ENCODE assay signal across 16 mouse cellular contexts in genomic region chr3:143264132-143264531, GRCm38 (mm10).
DNase-seq lines count a peak whose midpoint lies in the region.
"Had no signal": no experiment of that assay in that cellular context is flagged by ENCODE, and none has a peak within 500 bp of the region (broad histone marks: within the 10 kb centered on the region; RNA-seq: fewer than 3 reads in every experiment).

No protein-coding gene starts in this region.

- DNase-seq in layer of hippocampus, adult 8-10 months (ENCODE audit: low spot score in 2 of 2), result peak; percentile 34 to 37
- no peak for DNase-seq in layer of hippocampus, postnatal 14 days (ENCODE audit: low spot score in 2 of 2)
- peak; percentile 74 to 77 for DNase-seq in frontal cortex, adult 2 months (ENCODE audit: extremely low spot score in 1 of 2, low spot score in 1 of 2)
- peak; percentile 38 to 59 for DNase-seq in left cerebral cortex, adult 18-20 months (ENCODE audit: low spot score in 2 of 2)
- DNase-seq in right cerebral cortex, postnatal 25 days, result peak; percentile 54
- DNase-seq in gastrocnemius, postnatal 4 days (ENCODE audit: low spot score in 2 of 2), result no peak
- DNase-seq in cerebellum, adult 9-10 months, result no peak
- DNase-seq: adrenal gland, postnatal 25 days; B cell, adult 2 months; cerebellum, adult 18-20 months; gastrocnemius, adult 2 months; kidney, adult 8-10 months; kidney, postnatal 14 days; liver, postnatal 0 days; lung, postnatal 10 days; thymus, adult 18-20 months had no signal

Comparison
In these comparisons a context has a peak if more than half of its experiments do, and no peak if none do; other contexts are left out.
1. DNase-seq: peak in layer of hippocampus, adult 8-10 months (2 of 2), frontal cortex, adult 2 months (2 of 2), left cerebral cortex, adult 18-20 months (2 of 2) and right cerebral cortex, postnatal 25 days (single experiment); none in layer of hippocampus, postnatal 14 days (0 of 2), gastrocnemius, postnatal 4 days (0 of 2) and cerebellum, adult 9-10 months (single experiment).